Mouse (Mus musculus) hindbrain, postnatal 0 days (tissue): ENCODE measurements around the gene Atp12a. TPM values are rescaled to one million over a fixed set of nuclear protein-coding genes. Genes with fewer than 3 reads are reported as not detected.
A peak's percentile ranks its signal among the peaks of the same experiment; 100 is the strongest.

Experiments
- ATAC-seq: fragments of 200-750 bp; cut with Nextera tagmentation; 2 replicates; pipeline ENCODE4 v1.8.0; 2017; ENCODE audit warnings: mild to moderate bottlenecking, moderate TSS enrichment, moderate library complexity
- DNase-seq: peaks from one replicate; pipeline ENCODE4 v3.0.0-alpha.2; 2015; ENCODE audit warnings: low spot score
- H3K27ac ChIP-seq: fragments of 300-500 bp; sonication (generic); 2 replicates; pipeline ENCODE4 v1.5.1; 2014; ENCODE audit warnings: mild to moderate bottlenecking
- H3K27me3 ChIP-seq: fragments of 300-500 bp; sonication (generic); 2 replicates; pipeline ENCODE4 v1.6.1; 2014; ENCODE audit warnings: low read length, mixed read lengths; ENCODE audit not compliant: insufficient read depth
- H3K36me3 ChIP-seq: fragments of 300-500 bp; sonication (generic); 2 replicates; pipeline ENCODE4 v1.6.1; 2014; ENCODE audit warnings: low read length, mixed read lengths; ENCODE audit not compliant: insufficient read depth
- H3K4me1 ChIP-seq: fragments of 300-500 bp; sonication (generic); 2 replicates; pipeline ENCODE4 v1.6.1; 2014; ENCODE audit warnings: antibody characterized with exemption, low read length, mixed read lengths; ENCODE audit not compliant: insufficient read depth
- H3K4me2 ChIP-seq: fragments of 300-500 bp; sonication (generic); 2 replicates; pipeline ENCODE4 v1.6.1; 2014; ENCODE audit warnings: low read depth, mild to moderate bottlenecking, low read length, moderate library complexity, mixed read lengths
- H3K4me3 ChIP-seq: fragments of 300-500 bp; sonication (generic); 2 replicates; pipeline ENCODE4 v1.5.1; 2014; ENCODE audit warnings: low read length
- H3K9ac ChIP-seq: fragments of 300-500 bp; sonication (generic); replicated peaks from 2 replicates; pipeline ENCODE4 v1.6.1; 2014; ENCODE audit warnings: mild to moderate bottlenecking, low read length, moderate library complexity, mixed read lengths
- H3K9me3 ChIP-seq: fragments of 300-500 bp; sonication (generic); 2 replicates; pipeline ENCODE4 v1.6.1; 2016; ENCODE audit warnings: low read length, mixed read lengths
- CTCF ChIP-seq: IDR thresholded peaks from 2 replicates; pipeline ENCODE4 v1.5.1; 2016; ENCODE audit warnings: antibody characterized with exemption, control low read depth, low read depth
- WGBS: fragments of 180-500 bp; shearing (Covaris S2); extraction: QIAGEN DNeasy Blood & Tissue Kit; methylation state at CpG from one replicate; pipeline ENCODE4 v1.1.7; 2014; 5-methylcytosine and 5-hydroxymethylcytosine counted together
- polyA plus RNA-seq: library from polyadenylated mRNA; unstranded; fragments of >200 nt; fragmentation: Nextera tagmentation; extraction: Ambion mirVana; gene quantifications from 2 replicates; pipeline ENCODE4 v1.2.1, GENCODE M21; 2015
- total RNA-seq: library from RNA; depleted of rRNA; stranded (reverse); fragments of >200 nt; gene quantifications from 2 replicates; pipeline ENCODE4 v1.2.3, GENCODE M21; 2014

Gene Atp12a
- total and polyA plus RNA-seq, 2 experiments from 2014 or later: 0.48 to 0.68 TPM

- no peaks in the 10 kb centered on the region for H3K4me1 ChIP-seq
- H3K9ac ChIP-seq: no peak overlapping the region
- DNase-seq: peak; percentile 48
- no peak overlapping the region for H3K4me3 ChIP-seq
- 0 out of 2 replicates have a peak, but pooled peaks cover 2% of the 10 kb centered on the region for H3K27me3 ChIP-seq
- ATAC-seq: no peak
- TF ChIP-seq CTCF: peak; percentile 69
- no peak overlapping the region for H3K4me2 ChIP-seq
- H3K36me3 ChIP-seq: no peaks in the 10 kb centered on the region
- no peaks in the 10 kb centered on the region for H3K9me3 ChIP-seq
- 59% methylated on average over 3 of the region's 3 CpGs for WGBS
- no peak overlapping the region for H3K27ac ChIP-seq
Measured at GRCm38 (mm10) chr14:56368834-56369233, 4.0 kb downstream of the Atp12a start.

DNA sequence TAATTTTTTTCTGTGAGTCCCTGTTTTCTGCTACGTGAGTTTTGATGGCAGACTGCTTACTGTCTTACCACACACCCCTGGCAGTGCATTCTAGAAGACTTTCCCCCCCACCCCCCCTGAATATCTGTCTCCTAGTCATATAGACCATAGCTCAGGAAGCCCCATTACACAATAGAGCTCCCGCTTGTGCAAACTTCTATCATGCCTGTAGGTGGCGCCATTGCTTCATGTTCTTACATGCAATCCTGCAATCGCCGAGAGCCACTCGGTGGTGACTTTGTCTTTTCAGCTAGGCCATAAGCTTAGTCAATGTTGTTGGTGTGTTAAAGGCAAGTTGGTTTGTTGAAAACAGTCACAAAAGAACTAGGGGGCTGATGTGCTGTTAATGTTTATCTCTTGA is 10.9 kb downstream of the Atp12a start:
- Histone ChIP-seq H3K4me2 (no peak overlapping the region), H3K9me3 (no peaks in the 10 kb centered on the region), H3K4me1 (no peaks in the 10 kb centered on the region), H3K36me3 (no peaks in the 10 kb centered on the region), H3K9ac (no peak overlapping the region), H3K27me3 (no peaks in the 10 kb centered on the region), H3K27ac (no peak overlapping the region), H3K4me3 (no peak overlapping the region)
- peak; percentile 89 for TF ChIP-seq CTCF
- DNase-seq (peak; percentile 95), ATAC-seq (peak; percentile 88)
- WGBS: 2% methylated on average over 6 of the region's 6 CpGs

GRCm38 (mm10) chr14:56377745-56378144 is 12.9 kb downstream of the Atp12a start:
- DNase-seq: no peak
- no peak overlapping the region for H3K4me3 ChIP-seq

GRCm38 (mm10) chr14:56379336-56379735 is 14.5 kb downstream of the Atp12a start:
- Histone ChIP-seq H3K4me1 (no peaks in the 10 kb centered on the region), H3K9ac (no peak overlapping the region), H3K27me3 (no peaks in the 10 kb centered on the region), H3K36me3 (no peaks in the 10 kb centered on the region), H3K4me2 (no peak overlapping the region), H3K27ac (no peak overlapping the region), H3K4me3 (no peak overlapping the region), H3K9me3 (no peaks in the 10 kb centered on the region)
- no peak for ATAC-seq
- no peak for DNase-seq
- no peak for TF ChIP-seq CTCF
- WGBS: 62% methylated on average over 9 of the region's 9 CpGs

More at GRCm38 (mm10) chr14:56377745-56378144, 12.9 kb downstream of the Atp12a start:
- H3K4me1 ChIP-seq: no peaks in the 10 kb centered on the region
- no peak overlapping the region for H3K9ac ChIP-seq
- H3K27me3 ChIP-seq: no peaks in the 10 kb centered on the region
- no peak for ATAC-seq
- no peaks in the 10 kb centered on the region for H3K9me3 ChIP-seq
- TF ChIP-seq CTCF: peak; percentile 18
- H3K36me3 ChIP-seq: no peaks in the 10 kb centered on the region
- no peak overlapping the region for H3K27ac ChIP-seq
- H3K4me2 ChIP-seq: no peak overlapping the region

DNA sequence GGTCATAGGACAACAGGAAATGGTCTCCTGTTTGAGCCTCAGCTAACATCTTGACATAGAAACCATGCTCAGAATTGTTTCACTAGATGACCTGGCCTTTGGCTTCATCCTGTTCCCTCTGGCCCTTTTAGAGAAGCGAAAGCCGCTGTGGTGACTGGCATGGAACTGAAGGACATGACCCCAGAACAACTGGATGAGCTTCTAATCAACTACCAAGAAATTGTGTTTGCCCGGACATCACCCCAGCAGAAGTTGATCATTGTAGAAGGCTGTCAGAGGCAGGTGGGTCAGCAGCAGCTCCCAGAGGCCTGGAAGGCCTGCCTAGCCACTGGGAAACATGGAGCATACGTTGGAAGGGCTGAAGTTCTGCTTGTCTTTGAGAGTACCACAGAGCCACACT is 17.5 kb downstream of the Atp12a start:
- Histone ChIP-seq H3K9me3 (no peaks in the 10 kb centered on the region), H3K27me3 (no peaks in the 10 kb centered on the region), H3K36me3 (no peaks in the 10 kb centered on the region), H3K4me2 (no peak overlapping the region), H3K9ac (no peak overlapping the region), H3K4me1 (no peaks in the 10 kb centered on the region), H3K27ac (no peak overlapping the region), H3K4me3 (no peak overlapping the region)
- no peak for ATAC-seq
- WGBS: 90% methylated on average over 4 of the region's 4 CpGs
- DNase-seq: no peak
- TF ChIP-seq CTCF: no peak

DNA sequence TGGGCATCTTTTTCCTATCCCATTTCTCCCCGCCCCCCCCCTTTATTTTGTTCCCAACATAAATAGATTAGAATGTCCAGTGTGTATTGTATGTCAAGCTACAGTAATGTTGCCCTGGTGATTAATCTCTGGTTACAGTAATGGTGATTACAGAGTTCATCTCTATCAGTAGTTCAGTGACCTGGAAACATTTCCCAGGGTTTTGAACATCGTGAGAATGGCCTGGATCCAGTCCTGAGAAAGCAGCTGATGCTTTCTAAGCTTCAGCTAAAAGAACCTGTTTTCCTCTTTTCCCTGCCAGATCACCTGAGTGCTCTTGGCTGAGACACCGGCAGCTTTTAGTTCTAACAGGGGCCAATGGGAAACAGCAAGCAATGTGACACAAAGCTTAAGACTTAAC is 25.4 kb downstream of the Atp12a start:
- H3K27me3 ChIP-seq: no peaks in the 10 kb centered on the region
- no peak for TF ChIP-seq CTCF
- peak; percentile 31 for DNase-seq
- H3K36me3 ChIP-seq: no peaks in the 10 kb centered on the region
- ATAC-seq: no peak
- no peak overlapping the region for H3K9ac ChIP-seq
- H3K4me3 ChIP-seq: no peak overlapping the region
- H3K4me1 ChIP-seq: no peaks in the 10 kb centered on the region
- no peaks in the 10 kb centered on the region for H3K9me3 ChIP-seq
- WGBS: 34% methylated on average over 3 of the region's 3 CpGs
- H3K27ac ChIP-seq: no peak overlapping the region
- H3K4me2 ChIP-seq: no peak overlapping the region

DNA sequence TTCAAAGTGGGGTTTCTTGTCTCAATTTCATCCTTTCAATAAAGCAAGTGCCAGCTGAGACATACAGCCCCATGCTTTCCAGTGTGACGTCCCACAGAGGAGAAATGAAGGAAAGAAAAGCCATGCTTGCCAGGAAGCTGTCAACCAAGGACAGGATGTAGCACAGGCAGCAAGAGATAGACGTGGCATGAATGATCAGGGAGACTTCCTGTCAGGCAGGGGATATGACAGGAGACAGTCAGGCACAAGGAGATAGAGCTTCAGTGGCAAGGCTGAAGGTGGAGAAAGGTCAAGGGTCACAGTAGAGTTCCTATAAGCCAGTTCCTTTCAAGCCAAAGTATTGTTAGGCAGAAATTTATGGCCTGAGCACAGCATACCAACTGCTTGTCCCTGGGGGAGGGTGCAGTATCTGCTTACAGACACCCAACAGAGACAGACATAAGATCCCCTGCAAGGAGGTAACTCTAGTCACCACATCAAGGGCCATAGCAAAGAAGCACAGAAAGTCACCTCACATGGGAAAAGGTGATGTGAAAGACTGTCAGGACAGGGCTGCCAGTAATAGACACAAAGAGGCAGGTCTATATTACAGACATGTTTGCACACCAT is 28.9 kb downstream of the Atp12a start:
- ATAC-seq: no peak
- H3K27ac ChIP-seq: no peak overlapping the region

More for the DNA sequence above, 28.9 kb downstream of the Atp12a start:
- WGBS: 13% methylated on average over 2 of the region's 2 CpGs
- no peak overlapping the region for H3K4me2 ChIP-seq
- no peaks in the 10 kb centered on the region for H3K4me1 ChIP-seq
- no peak for DNase-seq
- no peaks in the 10 kb centered on the region for H3K27me3 ChIP-seq
- no peak overlapping the region for H3K4me3 ChIP-seq
- no peaks in the 10 kb centered on the region for H3K36me3 ChIP-seq
- no peak for TF ChIP-seq CTCF
- no peak overlapping the region for H3K9ac ChIP-seq
- H3K9me3 ChIP-seq: no peaks in the 10 kb centered on the region
